Mouse (Mus musculus) adrenal gland, postnatal 10 days (tissue): ENCODE measurements around the gene Mras. TPM values are rescaled to one million over a fixed set of nuclear protein-coding genes. Genes with fewer than 3 reads are reported as not detected.

Experiments used
- DNase-seq: peaks from one replicate; pipeline ENCODE4 v3.0.0; 2021; ENCODE audit warnings: mixed read lengths
- total RNA-seq, 2 experiments: library from RNA; stranded (reverse); gene quantifications; 2 replicates each; pipeline ENCODE4 v1.2.3; 2021

The Mras gene
- total RNA-seq, 2 experiments from 2014 or later = 31.7 to 39.4 TPM

GRCm38 (mm10) chr9:99411785-99412184 lies 25.4 kb downstream of the Mras start:
- DNase-seq = no peak

GRCm38 (mm10) chr9:99411093-99411492 lies 26.1 kb downstream of the Mras start:
- DNase-seq = no peak

GRCm38 (mm10) chr9:99409280-99409679 lies 27.9 kb downstream of the Mras start:
- no peak for DNase-seq

- DNase-seq = no peak
These were observed 35.8 kb downstream of the Mras start for GRCm38 (mm10) chr9:99401288-99401974.

GRCm38 (mm10) chr9:99400781-99401180 lies 36.4 kb downstream of the Mras start:
- DNase-seq = peak; percentile 73

GRCm38 (mm10) chr9:99397056-99397815 lies 39.9 kb downstream of the Mras start:
- DNase-seq = no peak

GRCm38 (mm10) chr9:99394366-99394765 lies 42.8 kb downstream of the Mras start:
- DNase-seq = peak; percentile 76

GRCm38 (mm10) chr9:99393146-99393545 lies 44.0 kb downstream of the Mras start:
- no peak for DNase-seq

- no peak for DNase-seq
These were observed 45.6 kb downstream of the Mras start for GRCm38 (mm10) chr9:99391557-99391956.

- no peak for DNase-seq
These were observed 46.5 kb downstream of the Mras start for GRCm38 (mm10) chr9:99390716-99391115.

GRCm38 (mm10) chr9:99390201-99390600 lies 47.0 kb downstream of the Mras start:
- DNase-seq = no peak

- no peak for DNase-seq
These were observed 47.7 kb downstream of the Mras start for GRCm38 (mm10) chr9:99389506-99389905.

GRCm38 (mm10) chr9:99388856-99389255 lies 48.3 kb downstream of the Mras start:
- DNase-seq = peak; percentile 72

- no peak for DNase-seq
These were observed 49.1 kb downstream of the Mras start for GRCm38 (mm10) chr9:99388078-99388477.

GRCm38 (mm10) chr9:99382556-99382955 lies 54.6 kb downstream of the Mras start:
- no peak for DNase-seq

- DNase-seq = no peak
These were observed 58.0 kb downstream of the Mras start for GRCm38 (mm10) chr9:99379194-99379593.

- peak; percentile 80 for DNase-seq
These were observed 60.4 kb downstream of the Mras start for GRCm38 (mm10) chr9:99376591-99377418.

GRCm38 (mm10) chr9:99368431-99368830 lies 68.8 kb downstream of the Mras start:
- no peak for DNase-seq

GRCm38 (mm10) chr9:99365906-99366305 lies 71.3 kb downstream of the Mras start:
- no peak for DNase-seq

GRCm38 (mm10) chr9:99363076-99363475 lies 74.1 kb downstream of the Mras start:
- no peak for DNase-seq

GRCm38 (mm10) chr9:99361946-99362345 lies 75.2 kb downstream of the Mras start:
- DNase-seq = no peak

- no peak for DNase-seq
These were observed 78.2 kb downstream of the Mras start for GRCm38 (mm10) chr9:99359012-99359411.
